Mouse (Mus musculus) hindbrain, embryonic 15.5 days (tissue): Measurements from ENCODE around the gene 4930579F01Rik. TPM values are rescaled to one million over a fixed set of nuclear protein-coding genes. Genes with fewer than 3 reads are reported as not detected.
A peak's percentile ranks its signal among the peaks of the same experiment; 100 is the strongest.

Source experiments
- ATAC-seq: fragments of 200-750 bp; cut with Nextera tagmentation; 2 replicates; pipeline ENCODE4 v1.8.0; 2017; ENCODE audit warnings: low read depth, moderate number of reproducible peaks, moderate TSS enrichment; ENCODE audit not compliant: low FRiP score
- H3K27ac ChIP-seq: fragments of 300-500 bp; sonication (generic); replicated peaks from 2 replicates; pipeline ENCODE4 v1.5.1; 2015; ENCODE audit warnings: mild to moderate bottlenecking, inconsistent platforms
- H3K27me3 ChIP-seq: fragments of 300-500 bp; sonication (generic); 2 replicates; pipeline ENCODE4 v1.6.1; 2015; ENCODE audit warnings: control low read depth, inconsistent platforms
- H3K36me3 ChIP-seq: fragments of 300-500 bp; sonication (generic); 2 replicates; pipeline ENCODE4 v1.6.1; 2015; ENCODE audit warnings: control low read depth, inconsistent platforms
- H3K4me1 ChIP-seq: fragments of 300-500 bp; sonication (generic); replicated peaks from 2 replicates; pipeline ENCODE4 v1.6.1; 2015; ENCODE audit warnings: control low read depth, inconsistent platforms
- H3K4me2 ChIP-seq: fragments of 300-500 bp; sonication (generic); 2 replicates; pipeline ENCODE4 v1.6.1; 2015; ENCODE audit warnings: moderate library complexity, mild to moderate bottlenecking, inconsistent platforms
- H3K4me3 ChIP-seq: fragments of 300-500 bp; sonication (generic); 2 replicates; pipeline ENCODE4 v1.5.1; 2015; ENCODE audit warnings: mild to moderate bottlenecking, inconsistent platforms
- H3K9ac ChIP-seq: fragments of 300-500 bp; sonication (generic); 2 replicates; pipeline ENCODE4 v1.6.1; 2015; ENCODE audit warnings: inconsistent platforms
- H3K9me3 ChIP-seq: fragments of 300-500 bp; sonication (generic); 2 replicates; pipeline ENCODE4 v1.6.1; 2016; ENCODE audit warnings: control low read depth, inconsistent platforms
- WGBS: fragments of 180-500 bp; shearing (Covaris S2); methylation state at CpG from one replicate; pipeline ENCODE4 v1.1.7; 2015; 5-methylcytosine and 5-hydroxymethylcytosine counted together
- polyA plus RNA-seq: library from polyadenylated mRNA; unstranded; fragments of >200 nt; fragmentation: Nextera tagmentation; extraction: Ambion mirVana; gene quantifications from 2 replicates; pipeline ENCODE4 v1.2.1, GENCODE M21; 2015

4930579F01Rik gene
- polyA plus RNA-seq, 1 experiment from 2014 or later, result 0.09 TPM

DNA sequence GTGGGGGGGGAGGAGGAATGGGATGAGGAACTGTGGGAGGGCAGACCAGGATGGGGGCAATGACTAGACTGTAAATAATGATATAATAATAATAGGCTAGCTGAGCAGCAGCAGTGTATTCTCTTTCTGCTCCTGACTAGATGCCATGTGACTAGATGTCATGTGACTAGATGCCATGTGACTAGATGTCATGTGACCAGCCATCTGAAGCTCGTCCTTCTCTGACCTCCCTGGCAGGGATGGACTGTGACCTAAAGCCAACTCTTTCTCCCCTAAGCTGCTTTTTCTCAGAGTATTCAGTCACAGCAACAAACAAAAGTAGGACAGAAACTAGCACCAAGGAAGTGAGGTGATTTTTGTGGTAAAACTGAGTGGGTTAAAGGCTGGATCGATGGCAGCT is 11.6 kb downstream of the 4930579F01Rik start:
- Histone ChIP-seq H3K27ac (no peak overlapping the region), H3K4me1 (peaks cover 10% of the 10 kb centered on the region), H3K9ac (no peak overlapping the region), H3K9me3 (no peaks in the 10 kb centered on the region), H3K27me3 (no peaks in the 10 kb centered on the region), H3K4me3 (no peak overlapping the region), H3K4me2 (no peak overlapping the region), H3K36me3 (no peaks in the 10 kb centered on the region)
- WGBS, result 83% methylated on average over 2 of the region's 2 CpGs
- no peak for ATAC-seq

DNA sequence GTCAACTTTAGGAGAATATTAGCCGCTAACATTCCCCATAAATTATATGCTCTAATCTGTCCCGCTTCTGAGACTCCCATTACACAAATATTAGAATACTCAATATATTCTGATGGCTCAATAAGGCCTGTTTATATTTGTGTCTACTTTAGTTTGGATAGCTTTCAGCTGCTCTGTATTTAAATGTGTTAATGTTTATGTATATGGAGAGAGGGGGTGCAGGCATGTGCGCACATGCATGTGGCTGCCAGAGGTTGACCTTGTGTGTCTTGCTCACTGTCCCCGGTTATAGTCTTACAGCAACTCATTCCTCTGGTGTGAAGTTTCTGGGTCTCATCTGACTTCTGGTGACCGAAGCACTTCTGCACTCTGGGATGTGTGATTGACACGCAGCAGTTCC is 18.1 kb downstream of the 4930579F01Rik start:
- no peaks in the 10 kb centered on the region for H3K9me3 ChIP-seq
- no peaks in the 10 kb centered on the region for H3K27me3 ChIP-seq
- no peak overlapping the region for H3K9ac ChIP-seq
- H3K4me3 ChIP-seq, result no peak overlapping the region
- H3K4me1 ChIP-seq, result no peaks in the 10 kb centered on the region
- ATAC-seq, result no peak
- H3K36me3 ChIP-seq, result no peaks in the 10 kb centered on the region
- 89% methylated on average over 6 of the region's 6 CpGs for WGBS
- no peak overlapping the region for H3K4me2 ChIP-seq
- H3K27ac ChIP-seq, result no peak overlapping the region

- H3K36me3 ChIP-seq, result no peaks in the 10 kb centered on the region
- no peak overlapping the region for H3K27ac ChIP-seq
- WGBS, result 82% methylated on average over 10 of the region's 10 CpGs
- H3K4me2 ChIP-seq, result no peak overlapping the region
- H3K9me3 ChIP-seq, result no peaks in the 10 kb centered on the region
- no peak overlapping the region for H3K4me3 ChIP-seq
- no peak for ATAC-seq
- no peaks in the 10 kb centered on the region for H3K27me3 ChIP-seq
- no peaks in the 10 kb centered on the region for H3K4me1 ChIP-seq
- H3K9ac ChIP-seq, result no peak overlapping the region
Observed at GRCm38 (mm10) chr3:138173291-138173690, 20.3 kb downstream of the 4930579F01Rik start.

DNA sequence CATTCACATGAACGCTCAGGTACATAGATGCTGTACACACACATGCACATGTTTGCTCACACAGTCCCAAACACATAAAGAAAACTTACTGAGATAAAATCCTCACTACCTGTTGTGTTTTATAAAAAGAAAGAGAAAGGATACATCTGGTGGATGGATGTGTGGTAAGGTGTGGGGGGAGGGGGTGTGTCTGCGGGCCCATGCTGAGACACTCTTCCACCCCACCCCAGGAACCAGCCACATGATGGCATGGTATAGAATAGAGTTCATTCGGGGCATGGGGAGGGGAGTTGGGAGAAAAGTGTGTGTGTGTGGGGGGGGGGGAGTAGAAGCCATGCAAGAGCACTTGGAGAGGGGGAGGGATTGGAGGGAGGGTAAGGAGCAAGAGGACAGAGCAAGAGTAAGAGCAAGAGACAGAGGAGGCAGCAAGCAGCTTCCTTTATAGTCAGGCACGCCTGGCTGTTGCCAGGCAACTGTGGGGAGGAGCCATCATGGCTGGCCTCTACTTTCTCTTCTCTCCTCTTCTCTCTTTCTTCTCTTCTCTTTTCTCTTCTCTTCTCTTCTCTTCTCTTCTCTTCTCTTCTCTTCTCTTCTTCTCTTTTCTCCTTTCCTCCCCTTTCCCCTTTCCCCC is 31.0 kb downstream of the 4930579F01Rik start:
- Histone ChIP-seq H3K9me3 (no peaks in the 10 kb centered on the region), H3K27me3 (no peaks in the 10 kb centered on the region), H3K27ac (no peak overlapping the region), H3K4me3 (no peak overlapping the region), H3K4me2 (no peak overlapping the region), H3K4me1 (no peaks in the 10 kb centered on the region), H3K36me3 (no peaks in the 10 kb centered on the region), H3K9ac (no peak overlapping the region)
- no peak for ATAC-seq
- 59% methylated on average over 4 of the region's 4 CpGs for WGBS

DNA sequence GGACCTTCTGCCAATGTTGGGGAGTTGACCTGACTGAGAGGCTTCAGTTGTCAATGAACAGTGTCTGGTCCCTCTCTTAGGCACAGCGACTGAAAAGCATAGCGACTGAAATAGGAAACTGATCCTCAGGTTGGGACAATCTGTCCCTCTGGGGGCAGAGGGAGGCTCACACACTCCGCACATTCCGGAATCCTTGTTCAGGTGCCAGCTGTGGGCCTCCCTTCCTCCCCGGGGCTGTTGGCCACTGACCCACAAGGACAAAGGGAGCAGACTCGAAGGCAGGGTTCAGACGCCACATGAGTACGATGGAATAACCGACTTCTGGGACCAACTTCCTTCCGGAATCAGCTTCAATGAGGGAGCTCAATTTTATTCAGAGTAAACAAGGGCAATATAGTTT is 32.0 kb downstream of the 4930579F01Rik start:
- Histone ChIP-seq H3K36me3 (no peaks in the 10 kb centered on the region), H3K27ac (no peak overlapping the region), H3K4me3 (no peak overlapping the region), H3K4me1 (no peaks in the 10 kb centered on the region), H3K4me2 (no peak overlapping the region), H3K9ac (no peak overlapping the region), H3K9me3 (no peaks in the 10 kb centered on the region), H3K27me3 (no peaks in the 10 kb centered on the region)
- WGBS, result 87% methylated on average over 10 of the region's 10 CpGs
- no peak for ATAC-seq

GRCm38 (mm10) chr3:138156651-138157050 is 37.0 kb downstream of the 4930579F01Rik start:
- H3K4me2 ChIP-seq, result no peak overlapping the region
- no peaks in the 10 kb centered on the region for H3K4me1 ChIP-seq
- no peaks in the 10 kb centered on the region for H3K36me3 ChIP-seq
- ATAC-seq, result no peak
- no peaks in the 10 kb centered on the region for H3K9me3 ChIP-seq
- 78% methylated on average over 10 of the region's 10 CpGs for WGBS
- H3K4me3 ChIP-seq, result no peak overlapping the region
- H3K9ac ChIP-seq, result no peak overlapping the region
- no peak overlapping the region for H3K27ac ChIP-seq
- H3K27me3 ChIP-seq, result no peaks in the 10 kb centered on the region

- H3K4me2 ChIP-seq, result no peak overlapping the region
- H3K27me3 ChIP-seq, result no peaks in the 10 kb centered on the region
- 91% methylated on average over 4 of the region's 4 CpGs for WGBS
- no peaks in the 10 kb centered on the region for H3K36me3 ChIP-seq
- no peaks in the 10 kb centered on the region for H3K9me3 ChIP-seq
- no peak overlapping the region for H3K4me3 ChIP-seq
- H3K9ac ChIP-seq, result no peak overlapping the region
- H3K4me1 ChIP-seq, result no peaks in the 10 kb centered on the region
- no peak for ATAC-seq
- no peak overlapping the region for H3K27ac ChIP-seq
Observed at GRCm38 (mm10) chr3:138155062-138155461, 38.6 kb downstream of the 4930579F01Rik start.

GRCm38 (mm10) chr3:138148811-138149210 is 44.8 kb downstream of the 4930579F01Rik start:
- 94% methylated on average over 2 of the region's 2 CpGs for WGBS
- Histone ChIP-seq H3K27me3 (no peaks in the 10 kb centered on the region), H3K9ac (no peak overlapping the region), H3K27ac (no peak overlapping the region), H3K36me3 (no peaks in the 10 kb centered on the region), H3K4me1 (peaks cover 3% of the 10 kb centered on the region; the same call in 1 of the 2 replicates), H3K4me2 (no peak overlapping the region), H3K9me3 (no peaks in the 10 kb centered on the region), H3K4me3 (no peak overlapping the region)
- no peak for ATAC-seq

- 0 out of 2 replicates have a peak, but pooled peaks have one; percentile 13 for ATAC-seq
- Histone ChIP-seq H3K9ac (peak within 1 kb of the TSS; percentile 82), H3K4me3 (peak within 1 kb of the TSS; percentile 89), H3K9me3 (no peaks in the 10 kb centered on the region), H3K27ac (peak within 1 kb of the TSS; percentile 100), H3K4me1 (peaks cover 8% of the 10 kb centered on the region), H3K36me3 (no peaks in the 10 kb centered on the region), H3K4me2 (peak within 1 kb of the TSS; percentile 87), H3K27me3 (no peaks in the 10 kb centered on the region)
- WGBS, result 2% methylated on average over 8 of the region's 8 CpGs
Observed at GRCm38 (mm10) chr3:138144642-138145171, 48.9 kb downstream of the 4930579F01Rik start, which contains the start of gene Mttp. Mttp (minus strand) TSS chr3:138144968.

DNA sequence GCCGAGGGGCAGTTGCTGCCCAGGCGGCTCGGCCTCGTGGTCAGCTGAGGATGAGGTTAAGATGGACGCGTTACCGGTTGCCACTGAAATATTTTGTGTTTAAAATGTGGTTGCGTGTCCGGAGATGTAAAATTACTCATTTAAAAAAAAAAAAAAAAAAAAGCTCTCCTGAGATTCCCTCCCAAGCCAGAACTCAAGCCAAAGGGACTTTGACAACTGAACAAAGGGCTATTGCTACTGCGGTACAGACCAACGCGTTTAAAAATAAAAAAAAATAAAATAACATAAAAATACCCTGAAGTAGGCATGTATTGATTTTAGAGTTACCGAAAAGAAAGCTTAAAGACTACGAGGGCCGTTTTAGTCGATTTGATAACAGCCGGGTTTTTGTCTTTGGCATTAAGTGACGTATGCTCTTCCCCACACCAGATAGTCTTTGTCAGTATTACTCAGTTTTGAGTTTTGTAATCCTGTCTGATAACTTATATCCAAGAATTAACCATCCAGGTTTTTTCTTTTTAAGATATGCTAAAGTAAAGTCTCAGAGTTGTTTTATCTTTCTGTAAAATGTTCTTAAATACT is 49.5 kb downstream of the 4930579F01Rik start:
- no peaks in the 10 kb centered on the region for H3K36me3 ChIP-seq
- no peaks in the 10 kb centered on the region for H3K9me3 ChIP-seq
- no peaks in the 10 kb centered on the region for H3K27me3 ChIP-seq
- peak overlapping the region; percentile 100 for H3K27ac ChIP-seq
- peak overlapping the region; percentile 82 for H3K9ac ChIP-seq
- H3K4me3 ChIP-seq, result peak overlapping the region; percentile 89
- H3K4me2 ChIP-seq, result peak overlapping the region; percentile 87
- WGBS, result 0% methylated on average over 18 of the region's 18 CpGs
- ATAC-seq, result no peak
- peaks cover 8% of the 10 kb centered on the region for H3K4me1 ChIP-seq

- Histone ChIP-seq H3K27ac (peak within 1 kb of the TSS; percentile 100), H3K4me2 (peak within 1 kb of the TSS; percentile 87), H3K27me3 (no peaks in the 10 kb centered on the region), H3K4me1 (peaks cover 8% of the 10 kb centered on the region), H3K36me3 (no peaks in the 10 kb centered on the region), H3K9ac (peak within 1 kb of the TSS; percentile 82), H3K4me3 (peak within 1 kb of the TSS; percentile 89), H3K9me3 (no peaks in the 10 kb centered on the region)
- peak; percentile 99 for ATAC-seq
- WGBS, result under 1% methylated on average over 70 of the region's 70 CpGs
Observed at GRCm38 (mm10) chr3:138143315-138144059, 50.1 kb downstream of the 4930579F01Rik start, which contains the start of gene Trmt10a. Trmt10a (plus strand) TSS chr3:138143448.
